Mouse (Mus musculus): ENCODE measurements around the gene Hnrnpul1.
"Not testable (repeated sequence)": the region's sequence is repeated elsewhere in the genome, so short reads cannot be mapped to it uniquely, and the experiment has no call there.

The Hnrnpul1 gene

GRCm38 (mm10) chr7:25754738-25755467, at the start of gene Hnrnpul1:
Gene Hnrnpul1 (minus strand): TSS chr7:25754757.
- peak; percentile 100 for DNase-seq

GRCm38 (mm10) chr7:25803460-25803859, 48.9 kb upstream of the Hnrnpul1 start:
- no peak for DNase-seq

- DNase-seq, result no peak
These were observed 47.9 kb upstream of the Hnrnpul1 start for GRCm38 (mm10) chr7:25802241-25803125.

DNA sequence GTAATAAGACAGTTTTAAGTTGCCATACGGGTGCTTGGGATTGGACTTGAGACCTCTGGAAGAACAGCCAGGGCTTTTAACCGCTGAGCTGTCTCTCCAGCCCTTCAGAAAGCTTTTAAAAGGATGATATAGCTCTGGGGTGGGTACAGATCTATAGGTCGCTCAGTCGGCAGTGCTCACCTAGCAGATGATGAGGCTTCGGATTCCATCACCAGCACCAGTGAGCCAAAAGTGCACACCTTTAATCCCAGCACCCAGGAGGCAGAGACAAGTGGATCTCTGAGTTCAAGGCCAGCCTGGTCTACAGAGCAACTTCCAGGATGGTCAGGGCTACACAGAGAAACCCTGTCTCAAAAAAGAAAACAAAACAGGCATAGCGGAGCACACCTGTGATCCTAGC, 46.5 kb upstream of the Hnrnpul1 start:
- no peak for DNase-seq

DNA sequence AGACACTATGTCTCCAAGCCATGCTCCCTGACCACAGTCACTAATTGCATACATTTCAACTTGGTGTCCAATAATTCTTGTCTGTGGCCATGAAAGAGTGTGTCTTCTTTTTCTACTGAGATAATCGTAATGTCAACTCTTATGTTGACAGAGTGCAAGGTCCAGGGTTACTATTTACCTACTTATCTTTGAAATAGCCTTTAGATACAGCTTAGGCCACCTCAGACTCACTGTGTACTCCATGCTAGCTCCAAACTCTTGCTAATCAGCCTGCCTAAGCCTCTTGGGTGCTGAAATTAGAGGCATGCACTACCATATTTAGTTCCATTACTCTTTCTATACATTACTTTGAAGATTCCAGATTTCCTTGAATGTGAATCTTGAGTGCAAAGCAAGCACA, 44.8 kb upstream of the Hnrnpul1 start:
- no peak for DNase-seq

GRCm38 (mm10) chr7:25798540-25798939, 44.0 kb upstream of the Hnrnpul1 start:
- DNase-seq, result no peak

DNA sequence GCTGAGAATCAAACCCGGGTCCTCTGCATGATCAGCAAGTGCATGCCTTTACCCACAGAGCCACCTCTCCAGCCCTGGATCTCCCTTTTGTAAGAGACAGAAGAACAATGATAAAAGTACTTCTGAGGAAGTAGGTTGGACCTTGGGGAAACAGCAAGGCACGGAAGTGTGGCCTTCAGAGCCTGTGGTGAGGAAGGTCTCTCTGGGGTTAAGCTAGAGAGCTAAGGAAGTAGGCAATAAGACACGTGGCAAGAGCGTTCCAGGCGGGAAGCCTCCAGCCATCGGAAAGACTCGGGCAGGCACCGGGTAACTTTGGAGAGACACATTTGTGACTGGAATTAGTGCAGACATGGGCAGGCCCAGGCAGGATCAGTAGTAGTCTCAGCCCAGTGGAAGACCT, 40.2 kb upstream of the Hnrnpul1 start:
- DNase-seq, result no peak

DNA sequence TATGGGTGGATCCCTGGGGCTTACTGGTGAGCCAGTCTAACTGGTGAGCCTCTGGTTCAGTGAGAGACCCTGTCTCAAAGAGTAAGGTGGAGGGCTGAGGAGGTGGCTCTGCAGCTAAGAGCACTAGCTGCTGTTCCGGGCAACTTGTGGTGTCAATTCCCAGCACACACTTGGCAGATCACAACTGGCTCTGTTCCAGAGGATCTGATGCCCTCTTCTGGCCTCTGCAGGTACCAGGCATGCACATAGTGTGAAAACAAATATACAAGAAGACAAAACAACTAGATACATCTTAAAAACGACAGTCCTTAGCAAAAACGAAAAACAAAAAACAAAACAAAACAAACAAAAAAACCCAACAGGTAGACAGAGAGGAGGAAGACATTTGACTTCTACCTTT, 39.1 kb upstream of the Hnrnpul1 start:
- peak; percentile 43 to 67 for DNase-seq

DNA sequence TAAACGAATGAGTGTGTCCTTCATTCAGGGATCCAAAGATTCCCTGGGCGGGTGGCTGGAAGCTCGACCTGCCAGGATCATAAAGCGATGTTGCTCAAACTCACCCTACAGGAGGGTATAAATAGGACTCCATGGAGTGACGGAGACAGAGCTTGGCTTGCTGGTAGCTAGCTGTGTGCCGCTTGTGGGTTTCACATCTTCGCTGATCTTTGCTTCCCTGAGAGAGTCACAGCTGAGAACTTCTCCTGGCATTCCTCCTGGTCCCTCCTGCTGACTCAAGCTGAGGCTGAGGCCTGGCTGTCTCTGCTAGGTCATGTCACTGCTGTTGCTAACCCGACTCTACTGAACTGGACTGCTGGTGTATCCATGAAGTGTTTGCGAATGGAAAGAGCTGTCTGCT, 38.4 kb upstream of the Hnrnpul1 start:
- not testable (repeated sequence) for DNase-seq

DNA sequence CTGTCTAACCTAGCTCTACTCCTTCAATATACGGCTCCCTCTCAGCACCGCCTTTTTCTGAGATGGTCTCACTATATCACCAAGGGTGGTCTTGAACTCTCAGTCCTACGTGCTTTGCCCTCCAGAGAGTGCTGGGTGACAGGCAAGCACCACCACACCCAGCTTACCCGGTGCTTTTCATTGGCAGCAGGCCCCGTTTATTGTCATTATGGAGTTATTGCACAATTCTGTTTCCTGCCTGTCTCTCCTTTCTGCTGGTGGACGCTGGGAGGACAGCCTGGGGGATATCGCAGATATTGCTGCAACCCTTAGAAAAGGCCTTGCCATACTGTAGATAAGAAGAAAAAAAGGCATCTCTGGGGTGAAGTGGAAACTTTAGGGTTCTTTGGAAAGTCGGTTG, 36.1 kb upstream of the Hnrnpul1 start:
- no peak for DNase-seq

GRCm38 (mm10) chr7:25789129-25789440, 34.5 kb upstream of the Hnrnpul1 start:
- no peak for DNase-seq

- peak; percentile 35 to 46 for DNase-seq
These were observed 33.9 kb upstream of the Hnrnpul1 start, which contains the start of gene Axl for GRCm38 (mm10) chr7:25788220-25789128. Gene Axl (minus strand): TSS chr7:25788705.

DNA sequence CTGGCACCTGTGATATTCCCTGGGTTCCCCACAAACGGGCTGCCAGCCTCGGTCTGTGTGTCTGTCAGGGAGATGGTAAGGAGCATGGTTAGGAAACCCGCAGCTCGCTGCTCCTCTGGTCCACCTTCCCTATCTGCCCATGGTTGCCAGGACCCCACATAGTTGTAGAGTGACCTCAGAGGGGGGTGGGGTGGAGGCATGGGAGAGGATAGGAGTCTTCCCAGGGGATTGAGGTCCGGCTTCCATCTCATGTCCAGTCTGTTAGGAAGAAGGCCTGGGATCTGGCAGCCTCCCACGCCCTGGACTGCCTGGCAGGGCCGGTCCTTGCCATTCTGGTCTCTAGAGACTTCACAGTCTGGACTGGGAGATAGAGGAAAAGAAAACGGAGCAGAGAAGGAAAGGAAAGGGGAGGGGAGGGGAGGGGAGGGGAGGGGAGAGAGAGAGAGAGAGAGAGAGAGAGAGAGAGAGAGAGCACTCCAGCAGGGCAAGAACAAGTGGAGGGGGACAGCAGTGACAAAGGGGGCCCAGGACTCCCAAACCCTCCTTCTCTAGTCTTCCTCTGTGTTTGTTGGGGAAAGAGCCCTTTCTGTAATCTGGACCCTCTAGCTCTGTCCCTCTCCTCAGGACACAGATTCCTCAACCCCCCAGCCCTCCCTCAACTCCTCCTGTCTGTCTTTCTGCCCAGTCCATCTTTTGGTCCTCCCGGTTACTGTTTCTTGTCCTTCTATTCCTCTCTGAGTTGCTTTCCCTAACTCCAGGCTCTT, 33.1 kb upstream of the Hnrnpul1 start:
- DNase-seq, result peak in 1 of 2 experiments; percentile 20

- no peak for DNase-seq
These were observed 32.4 kb upstream of the Hnrnpul1 start for GRCm38 (mm10) chr7:25786974-25787373.

DNA sequence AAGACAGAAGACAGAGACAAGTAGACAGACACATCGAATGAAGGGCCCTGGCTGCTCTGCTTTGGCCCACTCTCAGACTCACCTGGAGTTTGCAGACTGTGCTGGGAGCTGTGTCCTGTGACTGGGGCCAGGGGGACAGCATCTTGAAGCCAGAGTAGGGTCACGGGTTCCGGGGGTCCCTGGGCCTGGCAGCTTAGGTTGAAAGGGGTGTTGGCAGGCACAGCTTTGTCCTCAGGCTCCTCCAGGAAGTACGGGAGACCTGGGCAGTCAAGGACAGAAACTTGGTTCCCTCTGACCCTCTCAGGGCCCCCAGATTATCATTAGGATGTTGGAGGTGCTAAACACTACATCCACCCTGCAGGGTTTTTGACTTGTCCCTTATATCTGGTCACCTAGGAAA, 31.2 kb upstream of the Hnrnpul1 start:
- no peak for DNase-seq

GRCm38 (mm10) chr7:25784808-25785207, 30.3 kb upstream of the Hnrnpul1 start:
- DNase-seq, result no peak

DNA sequence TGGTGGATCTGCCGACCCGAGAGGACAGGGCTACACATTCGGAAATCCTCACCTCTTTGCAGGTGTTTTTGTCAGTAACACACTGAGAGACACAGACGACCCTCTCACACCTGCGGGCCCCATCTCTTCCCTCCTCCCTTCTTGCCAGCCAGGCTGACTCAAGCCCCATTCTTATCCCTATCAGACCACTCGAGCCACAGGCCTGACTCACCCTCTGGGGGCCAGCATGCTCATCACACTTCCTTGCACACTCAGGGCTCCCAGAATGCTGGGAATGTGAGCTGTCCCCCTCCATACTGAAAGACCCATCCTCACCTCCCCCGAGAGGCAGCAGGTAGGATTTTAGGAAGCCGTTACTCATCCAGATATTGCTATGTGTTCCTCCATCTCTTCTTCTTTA, 29.2 kb upstream of the Hnrnpul1 start:
- DNase-seq, result no peak

GRCm38 (mm10) chr7:25782744-25783143, 28.2 kb upstream of the Hnrnpul1 start:
- DNase-seq, result no peak

DNA sequence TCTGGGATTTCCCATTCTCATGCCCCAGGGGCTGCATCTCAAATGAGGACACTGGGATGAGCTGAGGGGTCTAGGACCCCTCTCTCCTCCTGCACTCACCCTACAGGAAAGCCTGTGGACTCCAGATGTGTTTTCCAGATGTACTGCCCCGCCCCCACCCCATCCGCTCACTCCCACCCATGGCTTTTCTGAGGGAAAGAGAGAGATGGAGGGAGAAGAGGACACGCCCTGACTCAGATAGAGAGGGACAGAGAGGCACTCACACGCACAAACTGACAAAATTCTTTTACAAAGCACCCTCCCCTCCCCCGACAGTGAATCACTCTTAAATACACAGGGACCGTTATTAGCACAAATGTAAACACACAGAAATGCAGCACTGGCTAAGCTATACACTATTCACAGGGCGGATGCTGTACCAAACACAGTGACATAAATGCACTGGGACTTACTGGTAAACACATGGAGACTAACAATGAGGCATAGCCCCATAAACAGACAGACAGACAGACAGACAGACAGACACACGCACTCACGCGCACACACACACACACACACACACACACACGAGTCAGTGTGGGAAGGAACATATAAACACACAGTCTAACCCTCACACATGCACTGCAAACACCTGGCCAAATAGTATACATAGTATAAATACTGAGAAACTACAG, 27.5 kb upstream of the Hnrnpul1 start:
- no peak for DNase-seq

DNA sequence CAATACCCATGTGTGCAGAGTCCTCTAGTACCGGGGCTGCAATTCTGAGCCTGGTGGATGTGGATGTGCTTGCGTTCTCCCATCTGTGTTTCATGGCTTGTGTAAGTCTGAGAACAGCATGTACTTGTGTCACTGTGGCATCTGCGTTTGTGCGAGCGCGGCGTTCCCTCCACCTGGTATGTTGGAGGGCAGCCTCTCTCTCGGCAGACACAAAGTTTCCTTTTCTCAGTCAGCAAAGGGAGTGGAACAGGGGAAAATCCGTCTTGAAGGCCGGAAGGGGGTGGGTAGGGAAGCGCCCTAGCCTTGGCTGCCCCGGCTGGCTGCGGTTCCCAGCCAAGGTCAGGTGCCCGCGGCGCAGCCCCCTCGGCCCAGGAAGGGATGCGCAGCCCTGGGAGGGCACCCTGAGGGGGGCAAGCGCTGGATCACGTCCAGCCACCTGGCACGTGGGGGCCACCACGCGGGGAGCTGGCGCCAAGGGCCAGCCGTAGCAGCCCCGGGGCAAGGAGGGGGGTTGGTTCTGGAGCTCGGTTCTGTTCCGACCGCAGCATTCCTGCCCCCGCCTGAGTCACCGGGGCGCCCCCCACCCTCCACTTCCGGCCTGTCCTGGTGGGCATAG, 26.9 kb upstream of the Hnrnpul1 start:
- DNase-seq, result peak; percentile 26 to 32

- DNase-seq, result no peak
These were observed 26.2 kb upstream of the Hnrnpul1 start for GRCm38 (mm10) chr7:25780753-25781152.

All from cerebellum, postnatal 14 days (tissue).